Mouse (Mus musculus): ENCODE results near the gene Trim21. TPM values are rescaled to one million over a fixed set of nuclear protein-coding genes. Genes with fewer than 3 reads are reported as not detected.

Trim21 gene
- 15.3 TPM for polyA plus RNA-seq (2014; fragmentation: Illumina TruSeq; extraction: RNeasy Lipid Tissue Mini Kit (QIAGEN cat#74804); ENCODE audit: low replicate concordance)

GRCm38 (mm10) chr7:102564999-102565997 is at the start of gene Trim21:
Trim21 (minus strand) TSS chr7:102565486.

GRCm38 (mm10) chr7:102597378-102598031 is 32.2 kb upstream of the Trim21 start, which contains the start of gene Olfr552:
Olfr552 (plus strand) TSS chr7:102597770.

GRCm38 (mm10) chr7:102591786-102592185 is 26.5 kb upstream of the Trim21 start, which contains the start of gene Olfr551:
Olfr551 (minus strand) TSS chr7:102591886.

GRCm38 (mm10) chr7:102571142-102571541 is 5.9 kb upstream of the Trim21 start, which contains the start of gene Olfr550:
Olfr550 (plus strand) TSS chr7:102571442.

GRCm38 (mm10) chr7:102549570-102549969 is 15.7 kb downstream of the Trim21 start, which contains the start of gene Olfr549:
Olfr549 (plus strand) TSS chr7:102549870.

GRCm38 (mm10) chr7:102540596-102540995 is 24.7 kb downstream of the Trim21 start, which contains the start of gene Olfr548-ps1:
Olfr548-ps1 (plus strand) TSS chr7:102540896.

GRCm38 (mm10) chr7:102534449-102534848 is 30.8 kb downstream of the Trim21 start, which contains the start of gene Olfr547:
Olfr547 (plus strand) TSS chr7:102534749.

Other genes with a start within 250 kb of the Trim21 start
- gene Rrm1, start 123.8 kb downstream of the Trim21 start, polyA plus RNA-seq (2014; fragmentation: Illumina TruSeq; extraction: RNeasy Lipid Tissue Mini Kit (QIAGEN cat#74804); ENCODE audit: low replicate concordance): 35.8 TPM
- gene Olfr543, start 83.8 kb downstream of the Trim21 start, polyA plus RNA-seq (2014; fragmentation: Illumina TruSeq; extraction: RNeasy Lipid Tissue Mini Kit (QIAGEN cat#74804); ENCODE audit: low replicate concordance): not detected
- gene Olfr544, start 77.2 kb downstream of the Trim21 start, polyA plus RNA-seq (2014; fragmentation: Illumina TruSeq; extraction: RNeasy Lipid Tissue Mini Kit (QIAGEN cat#74804); ENCODE audit: low replicate concordance): not detected
- gene Olfr545, start 65.9 kb downstream of the Trim21 start, polyA plus RNA-seq (2014; fragmentation: Illumina TruSeq; extraction: RNeasy Lipid Tissue Mini Kit (QIAGEN cat#74804); ENCODE audit: low replicate concordance): not detected
- gene Olfr547, start 30.7 kb downstream of the Trim21 start, polyA plus RNA-seq (2014; fragmentation: Illumina TruSeq; extraction: RNeasy Lipid Tissue Mini Kit (QIAGEN cat#74804); ENCODE audit: low replicate concordance): not detected
- gene Olfr548-ps1, start 24.6 kb downstream of the Trim21 start, polyA plus RNA-seq (2014; fragmentation: Illumina TruSeq; extraction: RNeasy Lipid Tissue Mini Kit (QIAGEN cat#74804); ENCODE audit: low replicate concordance): not detected
- gene Olfr549, start 15.6 kb downstream of the Trim21 start, polyA plus RNA-seq (2014; fragmentation: Illumina TruSeq; extraction: RNeasy Lipid Tissue Mini Kit (QIAGEN cat#74804); ENCODE audit: low replicate concordance): not detected
- gene Olfr550, start 6.0 kb upstream of the Trim21 start, polyA plus RNA-seq (2014; fragmentation: Illumina TruSeq; extraction: RNeasy Lipid Tissue Mini Kit (QIAGEN cat#74804); ENCODE audit: low replicate concordance): not detected
- not detected for gene Olfr551, start 26.4 kb upstream of the Trim21 start, polyA plus RNA-seq (2014; fragmentation: Illumina TruSeq; extraction: RNeasy Lipid Tissue Mini Kit (QIAGEN cat#74804); ENCODE audit: low replicate concordance)
- not detected for gene Olfr552, start 32.3 kb upstream of the Trim21 start, polyA plus RNA-seq (2014; fragmentation: Illumina TruSeq; extraction: RNeasy Lipid Tissue Mini Kit (QIAGEN cat#74804); ENCODE audit: low replicate concordance)
- not detected for gene Olfr553, start 52.7 kb upstream of the Trim21 start, polyA plus RNA-seq (2014; fragmentation: Illumina TruSeq; extraction: RNeasy Lipid Tissue Mini Kit (QIAGEN cat#74804); ENCODE audit: low replicate concordance)
- not detected for gene Olfr554, start 72.9 kb upstream of the Trim21 start, polyA plus RNA-seq (2014; fragmentation: Illumina TruSeq; extraction: RNeasy Lipid Tissue Mini Kit (QIAGEN cat#74804); ENCODE audit: low replicate concordance)
- gene Olfr555, start 93.3 kb upstream of the Trim21 start, polyA plus RNA-seq (2014; fragmentation: Illumina TruSeq; extraction: RNeasy Lipid Tissue Mini Kit (QIAGEN cat#74804); ENCODE audit: low replicate concordance): not detected
- gene Olfr556, start 99.4 kb upstream of the Trim21 start, polyA plus RNA-seq (2014; fragmentation: Illumina TruSeq; extraction: RNeasy Lipid Tissue Mini Kit (QIAGEN cat#74804); ENCODE audit: low replicate concordance): not detected
- 3.0 TPM for gene Trim68, start 121.8 kb upstream of the Trim21 start, polyA plus RNA-seq (2014; fragmentation: Illumina TruSeq; extraction: RNeasy Lipid Tissue Mini Kit (QIAGEN cat#74804); ENCODE audit: low replicate concordance)
- not detected for gene Olfr557, start 130.4 kb upstream of the Trim21 start, polyA plus RNA-seq (2014; fragmentation: Illumina TruSeq; extraction: RNeasy Lipid Tissue Mini Kit (QIAGEN cat#74804); ENCODE audit: low replicate concordance)
- gene Olfr558, start 136.7 kb upstream of the Trim21 start, polyA plus RNA-seq (2014; fragmentation: Illumina TruSeq; extraction: RNeasy Lipid Tissue Mini Kit (QIAGEN cat#74804); ENCODE audit: low replicate concordance): 2.3 TPM
- not detected for gene Olfr33, start 153.6 kb upstream of the Trim21 start, polyA plus RNA-seq (2014; fragmentation: Illumina TruSeq; extraction: RNeasy Lipid Tissue Mini Kit (QIAGEN cat#74804); ENCODE audit: low replicate concordance)
- gene Olfr559, start 162.0 kb upstream of the Trim21 start, polyA plus RNA-seq (2014; fragmentation: Illumina TruSeq; extraction: RNeasy Lipid Tissue Mini Kit (QIAGEN cat#74804); ENCODE audit: low replicate concordance): not detected
- gene Olfr560, start 193.9 kb upstream of the Trim21 start, polyA plus RNA-seq (2014; fragmentation: Illumina TruSeq; extraction: RNeasy Lipid Tissue Mini Kit (QIAGEN cat#74804); ENCODE audit: low replicate concordance): 0.30 TPM
- 1.3 TPM for gene Olfr78, start 194.0 kb upstream of the Trim21 start, polyA plus RNA-seq (2014; fragmentation: Illumina TruSeq; extraction: RNeasy Lipid Tissue Mini Kit (QIAGEN cat#74804); ENCODE audit: low replicate concordance)
- 0.26 TPM for gene Olfr561, start 205.7 kb upstream of the Trim21 start, polyA plus RNA-seq (2014; fragmentation: Illumina TruSeq; extraction: RNeasy Lipid Tissue Mini Kit (QIAGEN cat#74804); ENCODE audit: low replicate concordance)
- not detected for gene Olfr564, start 238.0 kb upstream of the Trim21 start, polyA plus RNA-seq (2014; fragmentation: Illumina TruSeq; extraction: RNeasy Lipid Tissue Mini Kit (QIAGEN cat#74804); ENCODE audit: low replicate concordance)